Mouse (Mus musculus) CH12.LX (cell line): Measurements from ENCODE around the gene Nap1l2. TPM values are rescaled to one million over a fixed set of nuclear protein-coding genes. Genes with fewer than 3 reads are reported as not detected.

ENCODE experiments used
- DNase-seq: peaks from one replicate; pipeline ENCODE4 v3.0.0-alpha.2; 2013; ENCODE audit errors: extremely low read depth
- H3K27ac ChIP-seq: 2 replicates; pipeline ENCODE4 v1.5.1; 2012; ENCODE audit warnings: low read depth, mild to moderate bottlenecking, control low read depth, moderate library complexity; ENCODE audit not compliant: insufficient read depth
- H3K27me3 ChIP-seq: replicated peaks from 2 replicates; pipeline ENCODE3; 2012; ENCODE audit warnings: inconsistent platforms
- H3K36me3 ChIP-seq, 2 experiments: replicated peaks in 1 of 2; 2 replicates each; pipeline versions ENCODE3 to v1.6.1; 2012; ENCODE audit warnings: inconsistent platforms in 1 of 2, low read length in 1 of 2, mild to moderate bottlenecking in 1 of 2, mixed read lengths in 1 of 2, moderate library complexity in 1 of 2; ENCODE audit not compliant: control insufficient read depth in 1 of 2, insufficient read depth in 1 of 2
- H3K4me1 ChIP-seq, 2 experiments: 2 replicates each; pipeline ENCODE4 v1.6.1; 2012; ENCODE audit warnings: inconsistent platforms in 1 of 2, moderate library complexity in 1 of 2; ENCODE audit not compliant: insufficient read depth in 2 of 2, control insufficient read depth in 1 of 2
- H3K4me2 ChIP-seq: 2 replicates; pipeline ENCODE4 v1.6.1; 2012; ENCODE audit warnings: low read depth, mild to moderate bottlenecking, control low read depth; ENCODE audit not compliant: poor library complexity, insufficient read depth, severe bottlenecking
- H3K4me3 ChIP-seq, 3 experiments: fragments of 150-350 bp in 1 of 3; sonication (generic) in 1 of 3; replicated peaks in 1 of 3; 2 replicates each; pipeline versions ENCODE3 to v1.5.1; 2011 to 2012; ENCODE audit warnings: low read depth in 2 of 3, low read length in 2 of 3, mild to moderate bottlenecking in 2 of 3, moderate library complexity in 2 of 3, control low read depth in 1 of 3, improper control_type of control experiment in 1 of 3, inconsistent platforms in 1 of 3, mixed read lengths in 1 of 3; ENCODE audit not compliant: poor library complexity in 1 of 3
- H3K79me2 ChIP-seq: replicated peaks from 2 replicates; pipeline ENCODE4 v1.6.1; 2012; ENCODE audit warnings: mild to moderate bottlenecking, moderate library complexity; ENCODE audit not compliant: control insufficient read depth, poor library complexity, insufficient read depth, severe bottlenecking; ENCODE audit errors: extremely low read depth
- H3K9ac ChIP-seq: 2 replicates; pipeline ENCODE4 v1.6.1; 2012; ENCODE audit warnings: low read depth, mild to moderate bottlenecking, control low read depth, moderate library complexity; ENCODE audit not compliant: insufficient read depth
- H3K9me3 ChIP-seq: replicated peaks from 2 replicates; pipeline ENCODE3; 2012; ENCODE audit warnings: low read length, inconsistent platforms, mixed read lengths
- CHD1 ChIP-seq: IDR thresholded peaks from 2 replicates; pipeline ENCODE4 v1.6.1; 2012; ENCODE audit warnings: low read depth, low read length, improper control_type of control experiment, inconsistent platforms
- ELF1 ChIP-seq: IDR thresholded peaks from 2 replicates; pipeline ENCODE4 v1.6.1; 2014; ENCODE audit warnings: low read depth, mild to moderate bottlenecking, inconsistent platforms, low read length, improper control_type of control experiment
- EP300 ChIP-seq: IDR thresholded peaks from 2 replicates; pipeline ENCODE4 v1.6.1; 2011; ENCODE audit warnings: low read length, improper control_type of control experiment
- JUN ChIP-seq: IDR thresholded peaks from 2 replicates; pipeline ENCODE4 v1.6.1; 2011; ENCODE audit warnings: low read depth, mild to moderate bottlenecking, low read length, improper control_type of control experiment, moderate library complexity; ENCODE audit not compliant: insufficient read depth
- JUND ChIP-seq: conservative IDR thresholded peaks from 2 replicates; pipeline ENCODE4 v1.6.1; 2011; ENCODE audit warnings: low read depth, low read length, improper control_type of control experiment
- MEF2A ChIP-seq: IDR thresholded peaks from 2 replicates; pipeline ENCODE4 v1.6.1; 2014; ENCODE audit warnings: low read depth, mild to moderate bottlenecking, inconsistent platforms, low read length, improper control_type of control experiment, borderline replicate concordance
- NRF1 ChIP-seq: IDR thresholded peaks from 2 replicates; pipeline ENCODE4 v1.6.1; 2014; ENCODE audit warnings: low read depth, mild to moderate bottlenecking, inconsistent platforms, low read length, improper control_type of control experiment, moderate library complexity
- POLR2AphosphoS2 ChIP-seq: IDR thresholded peaks from 2 replicates; pipeline ENCODE4 v1.6.1; 2011; ENCODE audit warnings: low read depth, low read length, improper control_type of control experiment
- RCOR1 ChIP-seq: conservative IDR thresholded peaks from 2 replicates; pipeline ENCODE4 v1.6.1; 2012; ENCODE audit warnings: low read depth, mild to moderate bottlenecking, inconsistent platforms, low read length, improper control_type of control experiment
- SMC3 ChIP-seq: IDR thresholded peaks from 2 replicates; pipeline ENCODE4 v1.6.1; 2011; ENCODE audit warnings: low read depth, low read length, improper control_type of control experiment
- TBP ChIP-seq: conservative IDR thresholded peaks from 2 replicates; pipeline ENCODE4 v1.6.1; 2011; ENCODE audit warnings: low read depth, low read length, improper control_type of control experiment
- ZMIZ1 ChIP-seq: IDR thresholded peaks from 2 replicates; pipeline ENCODE4 v1.6.1; 2012; ENCODE audit warnings: low read depth, mild to moderate bottlenecking, inconsistent platforms, low read length, improper control_type of control experiment
- ZNF384 ChIP-seq: IDR thresholded peaks from 2 replicates; pipeline ENCODE4 v1.6.1; 2012; ENCODE audit warnings: low read depth, low read length, improper control_type of control experiment, inconsistent platforms
- dilution Hi-C: fragments of 300-500 bp; cut with MboI; formaldehyde crosslinking; loops from 2 replicates; pipeline ENCODE4 v1.14.3; 2020; ENCODE audit warnings: low sequenced_read_pairs; ENCODE audit not compliant: extremely low pct_unique_long_range_greater_than_20kb, extremely low pct_ligation_motif_present
- in situ Hi-C: fragments of 300-500 bp; cut with MboI; formaldehyde crosslinking; loops from 3 replicates; pipeline ENCODE4 v1.14.3; 2019; ENCODE audit warnings: low sequenced_read_pairs, low pct_ligation_motif_present, low pct_unique_long_range_greater_than_20kb, mixed read lengths
- polyA plus RNA-seq: library from polyadenylated mRNA; unstranded; fragments of >175 nt; gene quantifications from 2 replicates; pipeline ENCODE4 v1.2.1, GENCODE M21; 2012; ENCODE audit warnings: low read depth; ENCODE audit not compliant: insufficient read length
- total RNA-seq, 2 experiments: library from RNA; depleted of rRNA; stranded (reverse); fragments of 300-350 nt in 1 of 2; fragments of >200 nt in 1 of 2; gene quantifications; 2 replicates each; pipeline ENCODE4 v1.2.3; 2012 to 2014

Gene Nap1l2
- total and polyA plus RNA-seq, 3 experiments = 1.3 to 3.9 (median 3.9) TPM

DNA sequence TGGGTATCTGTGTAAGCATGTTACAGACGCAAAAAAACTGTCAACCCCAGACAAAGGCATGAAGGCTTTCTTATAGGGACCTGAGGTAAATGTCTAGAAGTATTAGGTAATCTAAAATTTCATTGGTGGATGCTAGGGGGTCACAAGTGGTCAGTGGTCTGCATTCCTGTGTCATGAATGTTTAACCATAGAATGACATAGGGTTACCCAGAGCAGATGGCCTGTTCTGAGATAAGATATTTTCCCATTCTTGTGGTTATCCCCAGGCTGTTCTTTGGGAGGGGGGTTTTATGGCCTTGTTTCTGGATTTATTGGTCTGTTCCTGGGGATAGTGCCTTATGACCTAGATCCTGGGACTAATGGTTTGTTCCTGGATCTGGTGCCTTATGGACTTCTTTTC, 30.3 kb downstream of the Nap1l2 start:
- Histone ChIP-seq H3K9ac (no peak overlapping the region), H3K79me2 (no peaks in the 10 kb centered on the region), H3K9me3 (no peaks in the 10 kb centered on the region), H3K27me3 (no peaks in the 10 kb centered on the region), H3K4me1 (no peaks in the 10 kb centered on the region), H3K36me3 (no peaks in the 10 kb centered on the region), H3K4me3 (no peak overlapping the region), H3K4me2 (no peak overlapping the region), H3K27ac (no peak overlapping the region)
- dilution Hi-C loops (no loop called here), in situ Hi-C loops (no loop called here)
- DNase-seq = no peak
- no peak for TF ChIP-seq MEF2A
- no peak for TF ChIP-seq JUN
- TF ChIP-seq SMC3 = no peak
- TF ChIP-seq POLR2AphosphoS2 = no peak
- TF ChIP-seq ZNF384 = no peak
- TF ChIP-seq NRF1 = no peak

DNA sequence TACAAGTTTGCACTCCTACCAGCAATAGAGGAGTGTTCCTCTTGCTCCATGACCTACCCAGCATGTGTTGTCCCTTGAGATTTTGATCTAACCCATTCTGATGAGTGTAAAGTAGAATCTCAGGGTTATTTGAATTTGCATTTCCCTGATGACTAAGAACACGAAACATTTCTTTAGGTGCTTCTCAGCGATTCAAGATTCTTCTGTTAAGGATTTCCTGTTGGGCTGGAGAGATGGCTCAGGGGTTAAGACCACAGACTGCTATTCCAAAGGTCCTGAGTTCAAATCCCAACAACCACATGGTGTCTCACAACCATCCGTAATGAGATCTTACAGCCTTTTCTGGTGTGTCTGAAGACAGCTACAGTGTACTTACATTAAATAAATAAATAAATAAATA, 47.9 kb downstream of the Nap1l2 start:
- dilution Hi-C loops (no loop called here), in situ Hi-C loops (no loop called here)
- Histone ChIP-seq H3K27me3 (no peaks in the 10 kb centered on the region), H3K36me3 (no peaks in the 10 kb centered on the region), H3K9me3 (no peaks in the 10 kb centered on the region), H3K4me1 (no peaks in the 10 kb centered on the region), H3K27ac (no peak overlapping the region), H3K4me3 (no peak overlapping the region), H3K79me2 (no peaks in the 10 kb centered on the region), H3K4me2 (no peak overlapping the region), H3K9ac (no peak overlapping the region)
- TF ChIP-seq CHD1 (no peak), EP300 (peak; percentile 15; the same call in 1 of the 2 replicates), JUN (no peak), ELF1 (peak; percentile 21; the same call in 1 of the 2 replicates), RCOR1 (no peak), JUND (0 out of 2 replicates have a peak, but pooled peaks have one; percentile 16), TBP (peak; percentile 97), ZNF384 (no peak), ZMIZ1 (no peak)
- DNase-seq = peak; percentile 53

Other genes with a start within 250 kb of the Nap1l2 start
- gene Cdx4, start 134.8 kb upstream of the Nap1l2 start, total RNA-seq (2012; rRNA removed) = not detected in 2 replicates
- not detected in 2 replicates for gene Cdx4, start 134.8 kb upstream of the Nap1l2 start, total RNA-seq (2014; rRNA removed)
- gene Cdx4, start 134.8 kb upstream of the Nap1l2 start, polyA plus RNA-seq = not detected in 2 replicates
- gene Chic1, start 169.8 kb upstream of the Nap1l2 start, total RNA-seq (2012; rRNA removed) = not detected in 2 replicates
- not detected in 2 replicates for gene Chic1, start 169.8 kb upstream of the Nap1l2 start, total RNA-seq (2014; rRNA removed)
- gene Chic1, start 169.8 kb upstream of the Nap1l2 start, polyA plus RNA-seq = not detected in 2 replicates
- not detected in 2 replicates for gene Tsx, start 227.8 kb upstream of the Nap1l2 start, total RNA-seq (2012; rRNA removed)
- gene Tsx, start 227.8 kb upstream of the Nap1l2 start, total RNA-seq (2014; rRNA removed) = not detected in 2 replicates
- not detected in 2 replicates for gene Tsx, start 227.8 kb upstream of the Nap1l2 start, polyA plus RNA-seq
- not detected in 2 replicates for gene Gm26992, start 235.4 kb upstream of the Nap1l2 start, total RNA-seq (2012; rRNA removed)
- not detected in 2 replicates for gene Gm26992, start 235.4 kb upstream of the Nap1l2 start, total RNA-seq (2014; rRNA removed)
- not detected in 2 replicates for gene Gm26992, start 235.4 kb upstream of the Nap1l2 start, polyA plus RNA-seq